Mouse (Mus musculus) hindbrain, embryonic 11.5 days (tissue): ENCODE measurements around the gene Ddb2. TPM values are rescaled to one million over a fixed set of nuclear protein-coding genes. Genes with fewer than 3 reads are reported as not detected.

Experiments used
- ATAC-seq: fragments of 200-750 bp; cut with Nextera tagmentation; 2 replicates; pipeline ENCODE4 v1.8.0; 2017; ENCODE audit warnings: mild to moderate bottlenecking, moderate TSS enrichment, moderate library complexity; ENCODE audit not compliant: low FRiP score
- DNase-seq: peaks from one replicate; pipeline ENCODE4 v3.0.0-alpha.2; 2015; ENCODE audit warnings: low spot score
- H3K27ac ChIP-seq: fragments of 300-500 bp; sonication (generic); 2 replicates; pipeline ENCODE4 v1.5.1; 2014; ENCODE audit warnings: mild to moderate bottlenecking, low read depth, low read length
- H3K27me3 ChIP-seq: fragments of 300-500 bp; sonication (generic); 2 replicates; pipeline ENCODE4 v1.6.1; 2014; ENCODE audit warnings: mild to moderate bottlenecking, low read length, moderate library complexity, mixed read lengths; ENCODE audit not compliant: control insufficient read depth, insufficient read depth
- H3K36me3 ChIP-seq: fragments of 300-500 bp; sonication (generic); 2 replicates; pipeline ENCODE4 v1.6.1; 2014; ENCODE audit warnings: mild to moderate bottlenecking, low read length, moderate library complexity, mixed read lengths; ENCODE audit not compliant: control insufficient read depth, insufficient read depth
- H3K4me1 ChIP-seq: fragments of 300-500 bp; sonication (generic); replicated peaks from 2 replicates; pipeline ENCODE4 v1.6.1; 2014; ENCODE audit warnings: low read length, mixed read lengths; ENCODE audit not compliant: control insufficient read depth, insufficient read depth
- H3K4me2 ChIP-seq: fragments of 300-500 bp; sonication (generic); replicated peaks from 2 replicates; pipeline ENCODE4 v1.6.1; 2014; ENCODE audit warnings: mild to moderate bottlenecking, low read depth, low read length
- H3K4me3 ChIP-seq: fragments of 300-500 bp; sonication (generic); 2 replicates; pipeline ENCODE4 v1.5.1; 2014; ENCODE audit warnings: low read depth, low read length
- H3K9ac ChIP-seq: fragments of 300-500 bp; sonication (generic); 2 replicates; pipeline ENCODE4 v1.6.1; 2014; ENCODE audit warnings: low read depth, low read length
- H3K9me3 ChIP-seq: fragments of 300-500 bp; sonication (generic); 2 replicates; pipeline ENCODE4 v1.6.1; 2016; ENCODE audit warnings: low read length; ENCODE audit not compliant: control insufficient read depth
- WGBS: fragments of 180-500 bp; shearing (Covaris S2); extraction: QIAGEN DNeasy Blood & Tissue Kit; methylation state at CpG from one replicate; pipeline ENCODE4 v1.1.7; 2014; 5-methylcytosine and 5-hydroxymethylcytosine counted together
- polyA plus RNA-seq: library from polyadenylated mRNA; unstranded; fragments of >200 nt; fragmentation: Nextera tagmentation; extraction: Ambion mirVana; gene quantifications from 2 replicates; pipeline ENCODE4 v1.2.1, GENCODE M21; 2014

The Ddb2 gene
- polyA plus RNA-seq, 1 experiment from 2014 or later: 6.2 TPM

DNA sequence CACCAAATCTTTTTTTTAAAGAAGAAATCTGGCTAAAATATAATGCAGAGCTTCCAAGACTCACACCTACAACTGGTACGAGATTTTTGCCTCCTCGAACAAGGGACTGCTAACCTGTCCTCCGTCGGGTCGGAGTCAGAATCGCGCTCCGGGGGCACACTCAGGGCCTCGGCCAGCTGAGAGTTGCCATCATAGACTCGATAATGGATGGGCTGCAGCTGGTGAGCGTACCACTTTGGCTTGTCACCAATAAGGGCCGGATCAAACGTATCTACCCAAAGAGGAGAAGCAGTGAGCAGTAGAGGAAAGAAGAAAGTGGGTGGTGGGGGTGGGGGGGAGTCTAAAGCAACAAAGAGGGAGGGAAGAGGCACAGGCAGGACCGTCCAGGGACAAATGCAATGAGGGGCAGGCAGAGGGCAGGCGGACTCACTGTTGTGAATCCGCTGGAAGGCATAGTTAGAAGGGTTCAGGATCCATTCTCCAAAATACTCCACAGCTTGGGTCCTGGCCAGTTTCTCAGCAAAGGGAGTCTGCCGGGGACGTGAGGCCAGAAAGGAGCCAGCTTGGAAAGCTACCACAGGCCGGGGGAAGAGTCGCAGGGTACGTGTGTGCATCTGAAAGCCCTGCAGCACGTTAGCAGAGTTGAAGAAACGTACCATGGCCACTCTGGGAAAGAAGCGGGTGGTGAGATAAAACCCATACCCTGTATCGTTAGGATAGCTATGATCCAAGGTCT, 67.0 kb downstream of the Ddb2 start:
- WGBS: 92% methylated on average over 25 of the region's 25 CpGs
- no peak for DNase-seq
- H3K4me1 ChIP-seq: no peaks in the 10 kb centered on the region
- no peaks in the 10 kb centered on the region for H3K27me3 ChIP-seq
- H3K4me2 ChIP-seq: no peak overlapping the region
- H3K9ac ChIP-seq: no peak overlapping the region
- no peak overlapping the region for H3K4me3 ChIP-seq
- ATAC-seq: no peak
- peaks cover 17% of the 10 kb centered on the region for H3K36me3 ChIP-seq
- no peak overlapping the region for H3K27ac ChIP-seq
- no peaks in the 10 kb centered on the region for H3K9me3 ChIP-seq

- no peak for DNase-seq
Measured at GRCm38 (mm10) chr2:91167629-91168028, 69.2 kb downstream of the Ddb2 start.

DNA sequence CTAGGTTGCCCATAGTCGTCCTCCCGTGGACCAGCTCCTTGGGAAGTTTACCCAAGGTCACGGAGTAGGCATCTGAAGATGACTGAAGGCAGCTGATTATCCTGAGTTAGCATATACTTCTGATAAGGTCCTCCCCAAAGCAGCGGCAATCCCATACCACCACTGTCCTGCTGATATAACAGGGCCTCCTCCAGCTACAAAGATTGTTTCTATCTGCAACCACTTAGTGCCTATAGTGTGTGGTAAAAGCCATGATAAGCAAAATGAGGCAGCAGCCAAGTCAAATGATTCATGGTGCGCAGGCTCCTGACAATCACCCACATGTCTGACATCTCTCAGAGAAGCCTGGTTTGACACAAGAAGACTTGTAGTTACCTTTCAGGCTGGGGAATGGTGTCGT, 71.8 kb downstream of the Ddb2 start:
- H3K4me1 ChIP-seq: no peaks in the 10 kb centered on the region
- no peak overlapping the region for H3K4me2 ChIP-seq
- ATAC-seq: no peak
- H3K9ac ChIP-seq: no peak overlapping the region
- H3K36me3 ChIP-seq: peaks cover 13% of the 10 kb centered on the region
- DNase-seq: no peak
- 92% methylated on average over 6 of the region's 6 CpGs for WGBS
- H3K27ac ChIP-seq: no peak overlapping the region
- no peaks in the 10 kb centered on the region for H3K9me3 ChIP-seq
- H3K27me3 ChIP-seq: no peaks in the 10 kb centered on the region
- no peak overlapping the region for H3K4me3 ChIP-seq

More at GRCm38 (mm10) chr2:91167629-91168028, 69.2 kb downstream of the Ddb2 start:
- H3K27me3 ChIP-seq: no peaks in the 10 kb centered on the region
- H3K36me3 ChIP-seq: peaks cover 15% of the 10 kb centered on the region
- no peak overlapping the region for H3K4me3 ChIP-seq
- no peak overlapping the region for H3K27ac ChIP-seq
- WGBS: 72% methylated on average over 4 of the region's 4 CpGs
- no peak for ATAC-seq
- no peak overlapping the region for H3K4me2 ChIP-seq
- no peaks in the 10 kb centered on the region for H3K4me1 ChIP-seq
- H3K9ac ChIP-seq: no peak overlapping the region
- H3K9me3 ChIP-seq: no peaks in the 10 kb centered on the region

GRCm38 (mm10) chr2:91163532-91163931, 73.2 kb downstream of the Ddb2 start:
- Histone ChIP-seq H3K4me1 (no peaks in the 10 kb centered on the region), H3K27ac (no peak overlapping the region), H3K36me3 (peaks cover 6% of the 10 kb centered on the region; the same call in 1 of the 2 replicates), H3K9ac (no peak overlapping the region), H3K4me2 (no peak overlapping the region), H3K4me3 (no peak overlapping the region), H3K27me3 (no peaks in the 10 kb centered on the region), H3K9me3 (no peaks in the 10 kb centered on the region)
- 92% methylated on average over 5 of the region's 5 CpGs for whole genome bisulfite sequencing
- ATAC-seq: no peak
- DNase-seq: no peak

DNA sequence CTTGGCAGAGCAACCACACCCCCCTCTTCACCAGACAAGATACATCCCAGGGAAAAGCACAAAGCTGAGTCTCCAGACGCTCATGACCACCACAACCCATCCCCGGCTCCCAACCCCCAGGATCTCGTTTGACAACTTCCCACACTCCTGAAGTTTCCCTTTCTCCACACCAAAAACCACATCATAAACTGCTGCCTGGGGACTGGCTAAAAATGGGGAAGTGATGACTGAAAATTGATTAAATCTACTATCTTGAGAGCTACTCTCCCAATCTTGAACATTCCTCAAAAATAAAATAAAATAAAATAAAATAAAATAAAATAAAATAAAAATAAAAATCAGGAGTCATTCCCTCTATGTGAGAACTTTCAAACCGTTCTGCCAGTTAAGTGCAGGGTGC, 73.8 kb downstream of the Ddb2 start:
- no peak overlapping the region for H3K4me2 ChIP-seq
- H3K4me1 ChIP-seq: no peaks in the 10 kb centered on the region
- 89% methylated on average over 4 of the region's 4 CpGs for WGBS
- H3K36me3 ChIP-seq: peaks cover 6% of the 10 kb centered on the region; the same call in 1 of the 2 replicates
- DNase-seq (no peak), ATAC-seq (no peak)
- H3K27me3 ChIP-seq: no peaks in the 10 kb centered on the region
- no peaks in the 10 kb centered on the region for H3K9me3 ChIP-seq
- no peak overlapping the region for H3K4me3 ChIP-seq
- H3K9ac ChIP-seq: no peak overlapping the region
- no peak overlapping the region for H3K27ac ChIP-seq

Other genes starting within 250 kb of the Ddb2 start
- 0.60 and 1.4 TPM in 2 replicates for gene Rapsn, start 201.4 kb downstream of the Ddb2 start, polyA plus RNA-seq
- 376 and 394 TPM in 2 replicates for gene Psmc3, start 183.0 kb downstream of the Ddb2 start, polyA plus RNA-seq
- gene Slc39a13, start 166.6 kb downstream of the Ddb2 start, polyA plus RNA-seq: 16.4 and 17.9 TPM in 2 replicates
- gene Spi1, start 154.6 kb downstream of the Ddb2 start, polyA plus RNA-seq: 2.6 and 3.0 TPM in 2 replicates
- gene Mybpc3, start 118.8 kb downstream of the Ddb2 start, polyA plus RNA-seq: not detected in 2 replicates
- 18.6 and 23.7 TPM in 2 replicates for gene Madd, start 53.1 kb downstream of the Ddb2 start, polyA plus RNA-seq
- 0.89 and 1.2 TPM in 2 replicates for gene Nr1h3, start 34.1 kb downstream of the Ddb2 start, polyA plus RNA-seq
- 35.6 and 38.6 TPM in 2 replicates for gene Acp2, start 34.1 kb downstream of the Ddb2 start, polyA plus RNA-seq
- 16.4 and 17.3 TPM in 2 replicates for gene Pacsin3, start 19.0 kb upstream of the Ddb2 start, polyA plus RNA-seq
- 66.1 and 78.9 TPM in 2 replicates for gene Arfgap2, start 28.0 kb upstream of the Ddb2 start, polyA plus RNA-seq
- gene 1110051M20Rik, start 207.7 kb upstream of the Ddb2 start, polyA plus RNA-seq: 102 and 104 TPM in 2 replicates
- gene Lrp4, start 220.5 kb upstream of the Ddb2 start, polyA plus RNA-seq: 5.9 TPM in 2 replicates